Mouse (Mus musculus) bone marrow macrophage, adult 2 months (primary cell): ENCODE data around the gene Cacna1i.

ENCODE experiments used
- CTCF ChIP-seq: IDR thresholded peaks from 2 replicates; pipeline ENCODE4 v1.5.1; 2012; ENCODE audit warnings: low read depth, mild to moderate bottlenecking, low read length, moderate library complexity
- POLR2A ChIP-seq: IDR thresholded peaks from 2 replicates; pipeline ENCODE4 v1.6.1; 2012; ENCODE audit warnings: mild to moderate bottlenecking, low read depth, low read length, borderline replicate concordance

- TF ChIP-seq CTCF = no peak
- TF ChIP-seq POLR2A = no peak
These were observed 112.4 kb downstream of the Cacna1i start for GRCm38 (mm10) chr15:80399451-80399850.
